Mouse (Mus musculus) gastrocnemius, adult 8-10 months (tissue): Measurements from ENCODE around the gene Lrmda. TPM values are rescaled to one million over a fixed set of nuclear protein-coding genes. Genes with fewer than 3 reads are reported as not detected.

Experiments
- DNase-seq, 2 experiments: peaks; one replicate each; pipeline ENCODE4 v3.0.0; 2022; ENCODE audit warnings: low spot score in 2 of 2
- total RNA-seq, 4 experiments: library from RNA; stranded (reverse); gene quantifications; 2 replicates each; pipeline ENCODE4 v1.2.4; 2022

Gene Lrmda
- total RNA-seq, 4 experiments from 2014 or later = 2.2 to 3.2 (median 2.6) TPM

GRCm38 (mm10) chr14:22633612-22634011, 614.1 kb downstream of the Lrmda start:
- DNase-seq = no peak

GRCm38 (mm10) chr14:22643494-22643893, 624.0 kb downstream of the Lrmda start:
- DNase-seq = no peak

- no peak for DNase-seq
These were observed 628.5 kb downstream of the Lrmda start for GRCm38 (mm10) chr14:22647879-22648611.

GRCm38 (mm10) chr14:22649411-22649911, 629.9 kb downstream of the Lrmda start:
- DNase-seq = no peak

DNA sequence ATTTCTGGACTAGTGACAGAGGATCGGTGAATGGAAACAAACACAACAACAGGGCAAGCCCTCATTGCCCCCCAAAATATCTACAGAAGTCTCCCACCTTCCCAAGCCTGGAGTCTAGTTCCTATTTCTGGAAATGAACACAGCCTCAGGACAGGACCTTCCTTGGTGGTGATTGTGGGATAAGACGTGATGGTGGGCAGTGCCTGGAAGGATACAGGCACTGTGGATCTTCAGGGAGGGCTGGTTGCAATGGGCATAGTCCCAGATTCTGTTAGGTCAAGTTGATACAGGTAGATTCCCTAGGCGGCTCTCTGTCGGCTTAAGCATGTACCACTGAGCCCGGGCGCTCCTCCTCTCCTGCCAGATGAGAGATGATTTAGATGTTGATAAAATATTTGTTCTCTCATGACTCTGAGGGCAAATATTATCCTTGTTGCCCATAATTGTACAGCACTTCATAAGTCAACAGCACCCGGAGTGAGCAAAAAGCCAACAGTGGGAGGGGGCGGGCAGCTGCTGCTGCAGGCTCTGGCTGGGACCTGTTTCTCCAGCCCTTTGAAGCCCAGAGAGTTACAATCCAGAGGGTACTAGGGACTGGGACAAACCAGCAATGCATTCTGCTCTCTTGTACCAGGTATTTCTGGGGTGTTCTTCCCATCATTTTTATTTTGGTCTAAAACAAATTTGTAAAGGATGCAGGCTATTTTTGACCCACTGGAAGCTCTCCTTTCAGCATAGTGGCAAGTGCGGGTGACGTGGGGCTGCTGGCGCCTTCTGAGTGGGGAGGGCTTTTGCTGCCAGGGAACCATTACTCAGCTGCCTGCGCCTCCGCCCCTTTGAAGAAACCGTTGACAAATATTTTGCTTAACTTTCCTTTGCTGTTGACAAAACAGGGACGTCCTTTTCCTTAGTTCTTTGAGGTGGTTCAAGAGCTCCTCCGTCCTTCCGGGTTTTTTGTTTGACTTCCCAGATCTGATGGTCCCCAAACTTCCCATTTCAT, 630.8 kb downstream of the Lrmda start:
- peak; percentile 28 to 53 for DNase-seq

- peak; percentile 30 to 47 for DNase-seq
These were observed 631.8 kb downstream of the Lrmda start for GRCm38 (mm10) chr14:22651131-22651952.

GRCm38 (mm10) chr14:22662496-22662895, 643.0 kb downstream of the Lrmda start:
- DNase-seq = no peak

DNA sequence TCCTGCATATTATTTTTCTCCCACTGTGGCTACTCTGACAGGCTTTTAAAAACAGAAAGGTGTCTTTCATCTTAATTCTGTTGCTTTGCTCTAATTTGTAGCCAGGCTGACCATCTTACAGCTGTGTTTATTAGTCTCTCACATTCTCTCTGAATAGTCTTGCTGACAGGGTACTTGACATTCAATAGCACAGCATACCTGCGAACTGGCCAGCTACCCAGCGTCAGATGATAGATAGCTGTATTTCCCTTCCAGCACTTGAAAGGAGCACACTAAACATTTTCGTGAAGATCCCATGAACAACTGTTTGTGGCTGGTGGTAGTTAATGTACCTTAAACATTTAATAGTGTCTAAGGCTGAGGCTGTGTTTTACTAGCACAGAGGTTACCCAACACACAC, 646.9 kb downstream of the Lrmda start:
- peak in 1 of 2 experiments; percentile 45 for DNase-seq

- DNase-seq = no peak
These were observed 648.8 kb downstream of the Lrmda start for GRCm38 (mm10) chr14:22668302-22668701.

GRCm38 (mm10) chr14:22668711-22669110, 649.2 kb downstream of the Lrmda start:
- DNase-seq = no peak

GRCm38 (mm10) chr14:22673581-22673980, 654.1 kb downstream of the Lrmda start:
- DNase-seq = no peak

- DNase-seq = no peak
These were observed 659.6 kb downstream of the Lrmda start for GRCm38 (mm10) chr14:22679008-22679704.

- DNase-seq = no peak
These were observed 660.5 kb downstream of the Lrmda start for GRCm38 (mm10) chr14:22679705-22680643.

GRCm38 (mm10) chr14:22686886-22687285, 667.4 kb downstream of the Lrmda start:
- no peak for DNase-seq

GRCm38 (mm10) chr14:22688399-22688798, 668.9 kb downstream of the Lrmda start:
- no peak for DNase-seq

DNA sequence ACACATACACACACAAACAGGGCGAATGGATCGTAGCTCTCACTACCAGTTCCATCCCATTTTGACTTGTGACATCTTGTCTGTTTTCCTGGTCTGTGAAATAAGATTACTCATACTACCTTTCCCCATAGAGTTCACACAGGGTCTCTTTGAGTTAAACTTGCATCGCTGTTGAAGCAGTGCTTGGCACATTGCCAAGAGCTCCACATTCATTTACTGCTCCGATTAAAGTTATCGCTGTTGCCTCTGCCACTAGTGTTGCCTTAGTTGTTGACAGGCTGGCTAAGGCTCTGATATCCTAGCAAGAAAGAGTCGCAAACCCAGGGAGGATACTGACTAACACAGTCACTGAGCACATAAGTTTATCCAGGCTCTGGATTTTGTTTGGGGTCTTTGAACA, 675.9 kb downstream of the Lrmda start:
- DNase-seq = no peak

DNA sequence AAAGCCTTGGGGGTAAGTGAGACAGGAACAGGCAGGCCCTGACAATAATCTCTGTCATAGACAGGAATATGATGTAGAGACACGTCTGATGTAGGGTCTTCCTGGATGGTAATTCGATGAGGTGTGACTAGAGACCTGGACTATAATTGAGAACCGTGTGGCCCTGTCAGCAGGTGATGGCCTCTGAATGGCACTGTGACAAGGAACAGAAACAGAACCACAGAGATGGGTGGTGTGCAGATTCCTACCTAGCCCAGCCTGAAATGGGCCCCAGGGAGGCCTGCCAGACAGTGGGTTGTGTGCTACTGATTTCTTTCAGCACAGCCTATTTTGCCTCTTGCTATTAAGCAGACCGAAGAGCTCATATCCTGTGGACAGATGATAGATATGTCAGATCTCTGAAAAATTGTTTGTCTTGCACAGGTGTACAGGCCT, 676.4 kb downstream of the Lrmda start:
- no peak for DNase-seq

- DNase-seq = no peak
These were observed 680.7 kb downstream of the Lrmda start for GRCm38 (mm10) chr14:22700236-22700635.

DNA sequence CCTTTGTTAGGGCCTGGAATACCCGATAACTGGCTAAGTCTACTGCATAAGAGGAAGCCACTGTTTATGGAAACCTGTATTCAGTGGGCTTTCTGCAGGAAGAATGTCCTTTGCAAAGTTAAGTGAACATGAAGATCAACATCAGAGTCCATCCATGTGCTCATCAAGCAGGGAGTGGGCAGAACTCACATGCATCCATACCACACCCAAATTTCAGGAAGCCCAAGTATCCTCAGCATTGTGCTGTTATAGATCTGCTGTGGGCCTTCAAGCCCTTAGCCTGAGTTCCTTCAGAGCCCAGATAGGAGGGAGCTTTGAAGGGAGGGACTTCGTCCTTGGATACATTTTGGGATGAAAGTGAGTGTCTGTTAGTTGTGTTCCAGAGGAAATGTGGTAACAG, 681.2 kb downstream of the Lrmda start:
- DNase-seq = no peak
